Mouse (Mus musculus) stomach, postnatal 0 days (tissue): ENCODE results near the gene Gm49510.

Experiments
- CTCF ChIP-seq: IDR thresholded peaks from 2 replicates; pipeline ENCODE4 v1.5.1; 2016; ENCODE audit warnings: antibody characterized with exemption, low read depth, mild to moderate bottlenecking, moderate library complexity
- EP300 ChIP-seq: optimal IDR thresholded peaks from 2 replicates; pipeline ENCODE3; 2016; ENCODE audit warnings: antibody characterized with exemption

GRCm38 (mm10) chr15:78868826-78869233, 30.6 kb upstream of the Gm49510 start:
- TF ChIP-seq CTCF, result no peak
- no peak for TF ChIP-seq EP300
